Mouse (Mus musculus) bone marrow, adult 2 months (tissue): ENCODE data around the gene Eras.
"Not testable (repeated sequence)": the region's sequence is repeated elsewhere in the genome, so short reads cannot be mapped to it uniquely, and the experiment has no call there.

Experiments
- CTCF ChIP-seq: fragments of 200-500 bp; IDR thresholded peaks from 2 replicates; pipeline ENCODE4 v1.5.1; 2011; ENCODE audit warnings: low read length, control low read depth; ENCODE audit not compliant: control insufficient read depth, insufficient read depth
- POLR2A ChIP-seq: fragments of 200-500 bp; IDR thresholded peaks from 2 replicates; pipeline ENCODE4 v1.6.1; 2011; ENCODE audit warnings: low read depth, mild to moderate bottlenecking, control low read depth, low read length, borderline replicate concordance; ENCODE audit not compliant: control insufficient read depth

GRCm38 (mm10) chrX:7915669-7916068 is 12.7 kb downstream of the Eras start:
- TF ChIP-seq CTCF, POLR2A: not testable (repeated sequence)
